Mouse (Mus musculus) retina, adult 2 months (tissue): ENCODE data around the gene Lrrc23.

ENCODE experiments used
- DNase-seq: peaks from one replicate; pipeline ENCODE4 v3.0.0-alpha.2; 2012; ENCODE audit warnings: low read depth, low spot score

The Lrrc23 gene

GRCm38 (mm10) chr6:124767920-124768703, 11.4 kb downstream of the Lrrc23 start:
- DNase-seq = peak; percentile 74

- no peak for DNase-seq
Measured at GRCm38 (mm10) chr6:124767536-124767919, 12.0 kb downstream of the Lrrc23 start.

GRCm38 (mm10) chr6:124765951-124766350, 13.6 kb downstream of the Lrrc23 start:
- DNase-seq = no peak

GRCm38 (mm10) chr6:124759259-124759658, 20.3 kb downstream of the Lrrc23 start:
- DNase-seq = no peak

GRCm38 (mm10) chr6:124758849-124759232, 20.7 kb downstream of the Lrrc23 start:
- DNase-seq = no peak

- DNase-seq = no peak
Measured at GRCm38 (mm10) chr6:124757909-124758848, 21.3 kb downstream of the Lrrc23 start.

GRCm38 (mm10) chr6:124757351-124757880, 22.1 kb downstream of the Lrrc23 start:
- no peak for DNase-seq

- DNase-seq = peak; percentile 57
Measured at GRCm38 (mm10) chr6:124756652-124757350, 22.7 kb downstream of the Lrrc23 start.

GRCm38 (mm10) chr6:124755831-124756595, 23.5 kb downstream of the Lrrc23 start, which contains the start of the genes Gm45234 and Atn1:
Gm45234 (minus strand) TSS chr6:124756021.
Atn1 (minus strand) TSS chr6:124756524.
- no peak for DNase-seq

- no peak for DNase-seq
Measured at GRCm38 (mm10) chr6:124755306-124755705, 24.2 kb downstream of the Lrrc23 start.

- DNase-seq = no peak
Measured at GRCm38 (mm10) chr6:124753861-124754260, 25.7 kb downstream of the Lrrc23 start.

- no peak for DNase-seq
Measured at GRCm38 (mm10) chr6:124750405-124750804, 29.1 kb downstream of the Lrrc23 start.

GRCm38 (mm10) chr6:124746654-124747632, 32.6 kb downstream of the Lrrc23 start:
- no peak for DNase-seq

- DNase-seq = no peak
Measured at GRCm38 (mm10) chr6:124746296-124746605, 33.3 kb downstream of the Lrrc23 start.

- peak; percentile 90 for DNase-seq
Measured at GRCm38 (mm10) chr6:124745490-124746295, 33.8 kb downstream of the Lrrc23 start.

- no peak for DNase-seq
Measured at GRCm38 (mm10) chr6:124744755-124745321, 34.7 kb downstream of the Lrrc23 start.

GRCm38 (mm10) chr6:124743647-124744046, 35.9 kb downstream of the Lrrc23 start:
- no peak for DNase-seq

GRCm38 (mm10) chr6:124742839-124743514, 36.5 kb downstream of the Lrrc23 start:
- DNase-seq = no peak
